Mouse (Mus musculus): ENCODE results near the gene Ptpn3. TPM values are rescaled to one million over a fixed set of nuclear protein-coding genes. Genes with fewer than 3 reads are reported as not detected.

Gene Ptpn3
- polyA plus RNA-seq, 1 experiment: 1.1 TPM

GRCm38 (mm10) chr4:57308214-57309000 lies 6.8 kb upstream of the Ptpn3 start:
- Histone ChIP-seq H3K4me1 (ENCODE audit: control insufficient read depth, insufficient read depth, insufficient read length) (peaks cover 2% of the 10 kb centered on the region; the same call in 1 of the 2 replicates), H3K4me3 (ENCODE audit: extremely low read depth, insufficient read depth, insufficient read length) (no peak overlapping the region), H3K27ac (ENCODE audit: insufficient read depth, low read length) (peak overlapping the region; percentile 65), H3K27me3 (ENCODE audit: control insufficient read depth, insufficient read depth, low read length) (no peaks in the 10 kb centered on the region), H3K36me3 (ENCODE audit: control insufficient read depth, insufficient read depth, low read length) (no peaks in the 10 kb centered on the region)
- TF ChIP-seq CTCF (IDR thresholded peaks at IDR 0.05; ENCODE audit: extremely low read depth, insufficient read depth, insufficient read length, insufficient replicate concordance) (no peak), POLR2A (IDR thresholded peaks at IDR 0.05; ENCODE audit: low read depth, low read length) (no peak)
- no peak for DNase-seq (ENCODE audit: low read depth in 1 of 2, low spot score in 2 of 2)
- 41% methylated on average over 26 of the region's 26 CpGs for whole genome bisulfite sequencing

DNA sequence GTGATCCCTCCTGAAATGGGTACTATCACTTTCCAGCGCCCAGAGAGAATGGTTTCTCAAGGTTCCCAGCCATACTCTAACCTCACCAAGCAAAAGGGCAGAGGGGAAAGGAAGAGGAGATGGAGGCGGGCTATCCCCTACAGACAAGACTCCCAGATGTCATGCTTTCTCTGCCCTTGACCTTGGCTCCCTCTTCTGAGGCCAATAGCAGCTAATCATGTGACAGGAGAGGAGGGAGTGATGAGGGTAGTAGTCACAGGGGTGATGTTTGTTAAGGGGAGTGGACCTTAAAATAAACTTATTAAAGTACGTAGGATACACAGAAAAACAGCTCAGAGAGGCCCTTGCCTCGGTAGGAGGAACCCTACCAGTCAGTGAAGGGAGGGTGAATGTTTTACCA lies 6.1 kb upstream of the Ptpn3 start:
- Histone ChIP-seq H3K4me3 (ENCODE audit: extremely low read depth, insufficient read depth, insufficient read length) (no peak overlapping the region), H3K36me3 (ENCODE audit: control insufficient read depth, insufficient read depth, low read length) (no peaks in the 10 kb centered on the region), H3K27ac (ENCODE audit: insufficient read depth, low read length) (no peak overlapping the region), H3K4me1 (ENCODE audit: control insufficient read depth, insufficient read depth, insufficient read length) (peaks cover 2% of the 10 kb centered on the region; the same call in 1 of the 2 replicates), H3K27me3 (ENCODE audit: control insufficient read depth, insufficient read depth, low read length) (no peaks in the 10 kb centered on the region)
- TF ChIP-seq CTCF (IDR thresholded peaks at IDR 0.05; ENCODE audit: extremely low read depth, insufficient read depth, insufficient read length, insufficient replicate concordance): no peak
- no peak for TF ChIP-seq POLR2A (IDR thresholded peaks at IDR 0.05; ENCODE audit: low read depth, low read length)
- 57% methylated on average over 4 of the region's 4 CpGs for whole genome bisulfite sequencing
- no peak for DNase-seq (ENCODE audit: low read depth in 1 of 2, low spot score in 2 of 2)

DNA sequence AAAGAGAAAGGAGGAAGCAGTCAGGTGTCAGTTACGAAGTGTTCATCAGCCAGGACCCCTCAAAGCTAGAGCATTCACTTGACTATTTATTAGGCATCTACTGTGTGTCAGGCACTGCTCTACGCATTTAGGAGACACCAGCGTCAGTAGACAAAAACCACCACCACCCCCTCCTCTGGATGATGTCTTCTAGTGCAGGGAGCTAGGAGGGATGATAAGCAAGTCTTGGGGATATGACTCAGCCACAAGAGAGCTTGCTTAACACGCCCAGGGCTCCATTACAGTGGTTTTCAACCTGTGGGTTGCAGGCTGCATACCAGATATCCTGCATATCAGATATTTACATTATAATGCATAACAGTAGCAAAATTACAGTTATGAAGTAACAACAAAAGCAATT lies 4.6 kb upstream of the Ptpn3 start:
- no peak for TF ChIP-seq POLR2A (IDR thresholded peaks at IDR 0.05; ENCODE audit: low read depth, low read length)
- TF ChIP-seq CTCF (IDR thresholded peaks at IDR 0.05; ENCODE audit: extremely low read depth, insufficient read depth, insufficient read length, insufficient replicate concordance): no peak
- no peak overlapping the region for H3K27ac ChIP-seq (ENCODE audit: insufficient read depth, low read length)
- 0 out of 2 replicates have a peak, but pooled peaks cover 2% of the 10 kb centered on the region for H3K27me3 ChIP-seq (ENCODE audit: control insufficient read depth, insufficient read depth, low read length)
- H3K36me3 ChIP-seq (ENCODE audit: control insufficient read depth, insufficient read depth, low read length): no peaks in the 10 kb centered on the region
- peaks cover 2% of the 10 kb centered on the region; the same call in 1 of the 2 replicates for H3K4me1 ChIP-seq (ENCODE audit: control insufficient read depth, insufficient read depth, insufficient read length)
- no peak overlapping the region for H3K4me3 ChIP-seq (ENCODE audit: extremely low read depth, insufficient read depth, insufficient read length)
- DNase-seq (ENCODE audit: low read depth in 1 of 2, low spot score in 2 of 2): no peak
- 51% methylated on average over 4 of the region's 4 CpGs for WGBS

DNA sequence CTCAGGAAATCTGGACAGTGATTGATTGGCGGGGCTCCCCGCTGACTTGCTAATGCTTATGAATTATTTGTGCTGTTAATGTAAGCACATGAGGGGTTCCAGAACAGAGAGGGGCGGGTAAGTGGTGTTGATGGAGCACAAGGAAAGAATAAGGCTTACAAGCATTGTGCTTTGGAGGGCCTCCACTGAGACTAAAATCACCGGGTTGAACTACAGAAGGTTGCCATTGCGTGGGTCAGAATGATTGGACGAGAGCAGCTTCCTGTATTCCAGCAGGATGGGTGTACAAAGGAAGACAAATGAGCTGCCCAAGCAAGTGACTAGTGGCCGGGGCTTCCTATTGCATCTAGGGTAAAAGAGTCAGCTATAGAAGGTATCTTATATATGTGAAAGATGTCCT lies 4.0 kb upstream of the Ptpn3 start:
- H3K36me3 ChIP-seq (ENCODE audit: control insufficient read depth, insufficient read depth, low read length): no peaks in the 10 kb centered on the region
- no peak overlapping the region for H3K27ac ChIP-seq (ENCODE audit: insufficient read depth, low read length)
- no peak overlapping the region for H3K4me3 ChIP-seq (ENCODE audit: extremely low read depth, insufficient read depth, insufficient read length)
- H3K4me1 ChIP-seq (ENCODE audit: control insufficient read depth, insufficient read depth, insufficient read length): peaks cover 2% of the 10 kb centered on the region; the same call in 1 of the 2 replicates
- DNase-seq (ENCODE audit: low read depth in 1 of 2, low spot score in 2 of 2): no peak
- WGBS: 79% methylated on average over 7 of the region's 7 CpGs
- TF ChIP-seq POLR2A (IDR thresholded peaks at IDR 0.05; ENCODE audit: low read depth, low read length): no peak
- no peak for TF ChIP-seq CTCF (IDR thresholded peaks at IDR 0.05; ENCODE audit: extremely low read depth, insufficient read depth, insufficient read length, insufficient replicate concordance)
- H3K27me3 ChIP-seq (ENCODE audit: control insufficient read depth, insufficient read depth, low read length): peaks cover 3% of the 10 kb centered on the region

DNA sequence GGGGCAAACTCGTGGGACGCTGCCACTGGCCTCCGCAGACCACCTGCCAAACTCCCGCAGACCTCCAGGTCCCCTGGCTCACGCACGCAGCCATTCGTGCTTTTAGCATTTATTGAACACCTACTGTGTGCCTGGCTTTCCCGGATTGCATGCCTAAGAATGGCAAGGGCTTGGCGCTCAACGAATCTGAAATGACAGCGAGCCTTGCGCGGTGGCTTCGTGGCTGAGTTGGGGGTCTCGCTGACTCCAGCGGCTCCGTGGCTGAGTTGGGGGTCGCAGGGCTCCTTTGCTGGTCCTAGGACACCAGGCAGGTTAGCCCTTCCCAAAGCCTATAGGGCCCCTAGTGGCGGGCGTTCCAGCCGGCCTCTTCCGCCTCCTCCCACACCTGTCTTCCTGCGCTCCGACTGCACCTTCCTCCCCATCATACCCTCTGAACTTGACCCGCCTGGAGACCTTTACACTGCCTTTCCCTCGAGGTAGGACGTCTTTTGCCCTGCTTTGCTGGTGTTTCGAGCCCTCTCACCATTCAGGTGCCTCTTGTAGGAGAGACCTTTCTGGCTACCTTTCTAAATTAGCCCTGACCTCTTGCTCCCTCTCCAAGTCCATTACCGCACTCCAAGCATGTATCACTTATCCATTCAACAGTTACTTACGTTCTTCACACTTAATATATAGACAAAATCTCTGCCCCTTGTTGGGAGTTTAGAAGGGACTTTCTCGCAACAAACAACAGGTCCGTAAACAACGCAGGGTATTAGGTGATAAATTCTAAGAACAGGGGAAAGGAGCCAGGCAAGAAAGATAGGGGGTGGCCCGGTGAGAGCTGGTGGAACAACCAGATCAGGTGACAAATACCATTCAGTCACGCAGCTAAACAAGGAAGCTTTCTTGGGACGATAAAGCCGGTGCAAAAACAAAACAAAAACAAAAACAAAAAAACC lies 898 bp downstream of the Ptpn3 start:
- TF ChIP-seq CTCF (IDR thresholded peaks at IDR 0.05; ENCODE audit: extremely low read depth, insufficient read depth, insufficient read length, insufficient replicate concordance): no peak
- TF ChIP-seq POLR2A (IDR thresholded peaks at IDR 0.05; ENCODE audit: low read depth, low read length): no peak
- peaks cover 11% of the 10 kb centered on the region for H3K27me3 ChIP-seq (ENCODE audit: control insufficient read depth, insufficient read depth, low read length)
- WGBS: 1% methylated on average over 37 of the region's 37 CpGs
- peak overlapping the region; percentile 63 for H3K4me3 ChIP-seq (ENCODE audit: extremely low read depth, insufficient read depth, insufficient read length)
- no peaks in the 10 kb centered on the region for H3K36me3 ChIP-seq (ENCODE audit: control insufficient read depth, insufficient read depth, low read length)
- no peaks in the 10 kb centered on the region for H3K4me1 ChIP-seq (ENCODE audit: control insufficient read depth, insufficient read depth, insufficient read length)
- no peak for DNase-seq (ENCODE audit: low read depth in 1 of 2, low spot score in 2 of 2)
- peak overlapping the region; percentile 44 for H3K27ac ChIP-seq (ENCODE audit: insufficient read depth, low read length)

GRCm38 (mm10) chr4:57299701-57300468 lies 1.8 kb downstream of the Ptpn3 start:
- peak overlapping the region; percentile 63 for H3K4me3 ChIP-seq (ENCODE audit: extremely low read depth, insufficient read depth, insufficient read length)
- no peak overlapping the region for H3K27ac ChIP-seq (ENCODE audit: insufficient read depth, low read length)
- H3K4me1 ChIP-seq (ENCODE audit: control insufficient read depth, insufficient read depth, insufficient read length): no peaks in the 10 kb centered on the region
- under 1% methylated on average over 88 of the region's 97 CpGs for WGBS
- TF ChIP-seq CTCF (IDR thresholded peaks at IDR 0.05; ENCODE audit: extremely low read depth, insufficient read depth, insufficient read length, insufficient replicate concordance) (no peak), POLR2A (IDR thresholded peaks at IDR 0.05; ENCODE audit: low read depth, low read length) (no peak)
- H3K36me3 ChIP-seq (ENCODE audit: control insufficient read depth, insufficient read depth, low read length): no peaks in the 10 kb centered on the region
- peaks cover 11% of the 10 kb centered on the region for H3K27me3 ChIP-seq (ENCODE audit: control insufficient read depth, insufficient read depth, low read length)
- peak in 1 of 2 experiments; percentile 5 for DNase-seq (ENCODE audit: low read depth in 1 of 2, low spot score in 2 of 2)

Data from spleen, adult 2 months (tissue).